Mouse (Mus musculus): ENCODE data around the gene Sirt5. TPM values are rescaled to one million over a fixed set of nuclear protein-coding genes. Genes with fewer than 3 reads are reported as not detected.

Gene Sirt5
- polyA plus RNA-seq, 1 experiment = 27.7 TPM

DNA sequence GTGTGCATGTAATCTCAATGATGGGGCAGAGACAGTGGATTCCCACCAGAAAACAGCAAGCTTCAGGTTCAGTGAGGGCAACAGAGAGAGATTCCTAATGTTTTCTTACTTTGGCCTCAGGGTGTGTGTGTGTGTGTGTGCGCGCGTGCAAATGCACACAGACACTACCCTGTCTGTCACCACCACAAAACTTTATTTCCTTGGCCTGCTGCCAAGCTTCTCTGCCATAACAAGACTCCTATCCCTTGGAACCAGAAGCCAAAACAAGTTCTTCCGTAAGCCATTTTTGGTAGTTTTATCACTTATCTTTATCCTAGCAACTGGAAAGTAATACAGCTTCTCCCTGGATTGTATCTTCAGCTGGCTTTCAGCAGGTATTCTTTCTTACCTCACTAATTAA, 63.1 kb downstream of the Sirt5 start:
- H3K4me1 ChIP-seq (ENCODE audit: control insufficient read depth, insufficient read depth, low read length) = no peaks in the 10 kb centered on the region
- no peak for DNase-seq
- no peak overlapping the region for H3K27ac ChIP-seq (ENCODE audit: insufficient read depth, low read length)
- no peak overlapping the region for H3K4me3 ChIP-seq (replicated peaks; ENCODE audit: insufficient read depth, low read depth, low read length)
- TF ChIP-seq CTCF (IDR thresholded peaks at IDR 0.05; ENCODE audit: borderline replicate concordance, insufficient read depth, low read depth, low read length) = no peak
- no peak for TF ChIP-seq POLR2A (IDR thresholded peaks at IDR 0.05; ENCODE audit: borderline replicate concordance, insufficient read depth, low read length)
- WGBS = 87% methylated on average over 4 of the region's 4 CpGs
- H3K27me3 ChIP-seq (ENCODE audit: control insufficient read depth, insufficient read depth, low read length) = no peaks in the 10 kb centered on the region

DNA sequence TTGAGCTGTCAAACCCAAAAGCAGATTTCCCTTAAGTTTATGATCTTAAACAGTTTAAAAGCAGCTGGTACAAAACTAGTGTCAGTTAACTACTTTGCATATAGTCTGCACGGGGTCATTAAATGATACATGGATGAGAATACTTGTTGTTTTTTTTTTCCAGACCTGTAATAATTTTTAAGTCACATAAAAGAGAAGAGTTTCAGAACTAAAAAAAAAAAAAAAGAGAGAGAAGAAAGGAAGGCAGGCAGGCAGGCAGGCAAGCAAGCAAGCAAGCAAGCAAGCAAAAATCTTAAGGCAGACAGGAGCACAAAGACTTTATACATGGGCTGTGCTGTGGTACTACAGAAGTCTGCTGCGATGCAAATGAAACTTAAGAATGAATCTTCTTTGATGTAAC, 68.1 kb downstream of the Sirt5 start:
- TF ChIP-seq CTCF (IDR thresholded peaks at IDR 0.05; ENCODE audit: borderline replicate concordance, insufficient read depth, low read depth, low read length) (no peak), POLR2A (IDR thresholded peaks at IDR 0.05; ENCODE audit: borderline replicate concordance, insufficient read depth, low read length) (no peak)
- Histone ChIP-seq H3K4me3 (replicated peaks; ENCODE audit: insufficient read depth, low read depth, low read length) (no peak overlapping the region), H3K27ac (ENCODE audit: insufficient read depth, low read length) (no peak overlapping the region), H3K4me1 (ENCODE audit: control insufficient read depth, insufficient read depth, low read length) (no peaks in the 10 kb centered on the region), H3K27me3 (ENCODE audit: control insufficient read depth, insufficient read depth, low read length) (no peaks in the 10 kb centered on the region)
- DNase-seq = no peak
- WGBS = 82% methylated on average over 2 of the region's 2 CpGs

DNA sequence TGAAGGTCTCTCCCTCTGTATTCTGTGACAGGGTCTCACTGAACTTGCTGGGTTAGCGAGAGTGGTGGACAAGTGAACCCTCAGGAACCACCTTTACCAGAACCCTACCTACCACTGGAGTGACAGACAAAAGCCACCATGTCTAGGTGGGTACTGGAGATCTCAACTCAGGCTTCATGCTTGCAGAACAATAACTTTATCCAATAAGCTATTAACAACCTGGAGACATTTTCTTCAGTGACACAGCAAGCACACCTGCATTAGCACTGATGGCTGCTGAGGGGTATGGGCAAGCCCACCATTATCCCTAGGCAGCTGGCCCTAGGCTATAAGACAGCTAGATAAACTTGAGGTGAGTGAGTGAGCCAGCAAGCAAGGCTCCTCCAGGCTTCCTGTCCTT, 75.1 kb downstream of the Sirt5 start:
- TF ChIP-seq CTCF (IDR thresholded peaks at IDR 0.05; ENCODE audit: borderline replicate concordance, insufficient read depth, low read depth, low read length) (no peak), POLR2A (IDR thresholded peaks at IDR 0.05; ENCODE audit: borderline replicate concordance, insufficient read depth, low read length) (no peak)
- Histone ChIP-seq H3K4me1 (ENCODE audit: control insufficient read depth, insufficient read depth, low read length) (peaks cover 2% of the 10 kb centered on the region; the same call in 1 of the 2 replicates), H3K27ac (ENCODE audit: insufficient read depth, low read length) (no peak overlapping the region), H3K4me3 (replicated peaks; ENCODE audit: insufficient read depth, low read depth, low read length) (no peak overlapping the region), H3K27me3 (ENCODE audit: control insufficient read depth, insufficient read depth, low read length) (no peaks in the 10 kb centered on the region)
- DNase-seq = no peak
- 97% methylated on average over 1 of the region's 1 CpGs for WGBS

DNA sequence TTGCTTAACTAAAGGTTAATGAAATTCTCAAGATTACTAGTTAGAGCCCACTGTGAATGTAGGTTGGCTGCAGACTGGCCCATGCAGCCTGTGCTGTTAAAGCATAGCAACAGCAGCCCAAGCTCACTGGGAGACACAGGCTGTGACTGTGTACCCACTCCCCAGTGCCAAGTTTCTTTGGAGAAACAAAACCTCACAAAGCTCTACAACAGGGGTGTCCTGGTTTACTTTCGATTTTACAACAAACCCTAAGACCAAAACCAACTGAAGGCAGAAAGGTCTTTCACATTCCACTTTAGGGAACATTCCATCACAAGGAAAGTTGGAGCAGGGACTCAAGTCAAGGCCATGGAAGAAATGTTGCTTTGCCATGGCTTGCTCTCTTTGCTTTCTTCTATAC, 77.3 kb downstream of the Sirt5 start:
- Histone ChIP-seq H3K27ac (ENCODE audit: insufficient read depth, low read length) (no peak overlapping the region), H3K4me1 (ENCODE audit: control insufficient read depth, insufficient read depth, low read length) (peaks cover 2% of the 10 kb centered on the region; the same call in 1 of the 2 replicates), H3K27me3 (ENCODE audit: control insufficient read depth, insufficient read depth, low read length) (no peaks in the 10 kb centered on the region), H3K4me3 (replicated peaks; ENCODE audit: insufficient read depth, low read depth, low read length) (no peak overlapping the region)
- TF ChIP-seq CTCF (IDR thresholded peaks at IDR 0.05; ENCODE audit: borderline replicate concordance, insufficient read depth, low read depth, low read length) (no peak), POLR2A (IDR thresholded peaks at IDR 0.05; ENCODE audit: borderline replicate concordance, insufficient read depth, low read length) (no peak)
- no peak for DNase-seq
- 54% methylated on average over 1 of the region's 1 CpGs for WGBS

DNA sequence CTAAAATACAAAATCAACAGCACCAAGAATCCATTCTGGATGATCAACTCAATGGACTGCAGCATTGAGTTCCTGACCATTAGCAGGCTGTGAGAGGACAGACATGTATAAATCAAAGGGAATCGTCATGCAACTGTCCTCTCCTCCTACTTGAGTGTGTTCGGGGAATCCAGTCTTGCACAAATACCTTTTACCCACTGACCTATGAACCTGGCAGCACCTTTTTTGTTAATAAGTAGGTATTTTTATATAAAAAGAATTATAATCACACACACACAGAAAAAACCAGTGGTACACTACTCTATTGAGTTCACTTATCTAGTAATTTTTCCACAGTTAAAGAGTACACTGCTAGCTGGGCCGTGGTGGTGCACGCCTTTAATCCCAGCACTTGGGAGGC, 78.4 kb downstream of the Sirt5 start:
- 93% methylated on average over 4 of the region's 4 CpGs for WGBS
- TF ChIP-seq POLR2A (IDR thresholded peaks at IDR 0.05; ENCODE audit: borderline replicate concordance, insufficient read depth, low read length) (no peak), CTCF (IDR thresholded peaks at IDR 0.05; ENCODE audit: borderline replicate concordance, insufficient read depth, low read depth, low read length) (no peak)
- peaks cover 2% of the 10 kb centered on the region; the same call in 1 of the 2 replicates for H3K4me1 ChIP-seq (ENCODE audit: control insufficient read depth, insufficient read depth, low read length)
- H3K4me3 ChIP-seq (replicated peaks; ENCODE audit: insufficient read depth, low read depth, low read length) = no peak overlapping the region
- H3K27me3 ChIP-seq (ENCODE audit: control insufficient read depth, insufficient read depth, low read length) = no peaks in the 10 kb centered on the region
- DNase-seq = no peak
- no peak overlapping the region for H3K27ac ChIP-seq (ENCODE audit: insufficient read depth, low read length)

DNA sequence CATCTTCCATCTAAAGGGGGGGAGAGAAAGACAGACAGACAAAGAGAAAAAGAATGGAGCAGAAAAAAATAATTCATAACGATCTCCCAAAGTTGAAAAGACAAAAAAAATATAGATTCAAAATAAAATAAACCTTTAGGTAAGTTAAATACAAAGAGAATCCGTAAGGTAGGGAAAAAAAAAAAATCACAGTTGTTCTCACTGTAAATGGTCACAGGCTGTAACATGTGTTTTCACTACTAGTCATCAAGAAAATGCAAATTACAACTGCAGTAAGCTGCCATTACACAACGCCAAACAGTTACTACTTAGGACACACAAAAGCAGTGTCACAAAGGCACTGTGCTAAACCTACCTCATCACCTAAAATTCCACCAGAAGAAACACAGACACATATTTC, 79.4 kb downstream of the Sirt5 start:
- TF ChIP-seq POLR2A (IDR thresholded peaks at IDR 0.05; ENCODE audit: borderline replicate concordance, insufficient read depth, low read length) (no peak), CTCF (IDR thresholded peaks at IDR 0.05; ENCODE audit: borderline replicate concordance, insufficient read depth, low read depth, low read length) (no peak)
- WGBS = 93% methylated on average over 3 of the region's 3 CpGs
- Histone ChIP-seq H3K4me1 (ENCODE audit: control insufficient read depth, insufficient read depth, low read length) (peaks cover 2% of the 10 kb centered on the region; the same call in 1 of the 2 replicates), H3K4me3 (replicated peaks; ENCODE audit: insufficient read depth, low read depth, low read length) (no peak overlapping the region), H3K27me3 (ENCODE audit: control insufficient read depth, insufficient read depth, low read length) (no peaks in the 10 kb centered on the region), H3K27ac (ENCODE audit: insufficient read depth, low read length) (no peak overlapping the region)
- no peak for DNase-seq

Other genes with a start within 250 kb of the Sirt5 start
- gene Tbc1d7, start 194.0 kb upstream of the Sirt5 start, polyA plus RNA-seq (2012; rRNA removed) = 48.2 and 49.9 TPM in 2 replicates
- 47.5 and 53.1 TPM in 2 replicates for gene Gfod1, start 61.3 kb upstream of the Sirt5 start, polyA plus RNA-seq (2012; rRNA removed)
- 126 and 127 TPM in 2 replicates for gene Nol7, start 32.9 kb downstream of the Sirt5 start, polyA plus RNA-seq (2012; rRNA removed)
- gene Ranbp9, start 115.8 kb downstream of the Sirt5 start, polyA plus RNA-seq (2012; rRNA removed) = 59.9 and 61.6 TPM in 2 replicates
- 17.7 and 19.3 TPM in 2 replicates for gene Mcur1, start 194.7 kb downstream of the Sirt5 start, polyA plus RNA-seq (2012; rRNA removed)